Mouse (Mus musculus) forebrain, postnatal 0 days (tissue): ENCODE results near the gene Nfe2. TPM values are rescaled to one million over a fixed set of nuclear protein-coding genes. Genes with fewer than 3 reads are reported as not detected.
"Not testable (repeated sequence)": the region's sequence is repeated elsewhere in the genome, so short reads cannot be mapped to it uniquely, and the experiment has no call there.

Experiments
- ATAC-seq: fragments of 200-750 bp; cut with Nextera tagmentation; 2 replicates; pipeline ENCODE4 v1.8.0; 2017; ENCODE audit warnings: mild to moderate bottlenecking, moderate library complexity
- DNase-seq: peaks from one replicate; pipeline ENCODE4 v3.0.0-alpha.2; 2015
- H3K27ac ChIP-seq: fragments of 300-500 bp; sonication (generic); 2 replicates; pipeline ENCODE4 v1.5.1; 2014; ENCODE audit warnings: low read depth, mild to moderate bottlenecking, antibody characterized with exemption, low read length, moderate library complexity, mixed read lengths
- H3K27me3 ChIP-seq: fragments of 300-500 bp; sonication (generic); 2 replicates; pipeline ENCODE4 v1.6.1; 2014; ENCODE audit warnings: mild to moderate bottlenecking, low read length, mixed read lengths; ENCODE audit not compliant: insufficient read depth
- H3K36me3 ChIP-seq: fragments of 300-500 bp; sonication (generic); 2 replicates; pipeline ENCODE4 v1.6.1; 2014; ENCODE audit warnings: mild to moderate bottlenecking, moderate library complexity; ENCODE audit not compliant: insufficient read depth
- H3K4me1 ChIP-seq: fragments of 300-500 bp; sonication (generic); 2 replicates; pipeline ENCODE4 v1.6.1; 2014; ENCODE audit warnings: antibody characterized with exemption; ENCODE audit not compliant: insufficient read depth
- H3K4me2 ChIP-seq: fragments of 300-500 bp; sonication (generic); 2 replicates; pipeline ENCODE4 v1.6.1; 2014; ENCODE audit warnings: low read depth, mild to moderate bottlenecking, moderate library complexity
- H3K4me3 ChIP-seq: fragments of 300-500 bp; sonication (generic); 2 replicates; pipeline ENCODE4 v1.5.1; 2014; ENCODE audit warnings: low read depth, low read length, mixed read lengths
- H3K9ac ChIP-seq: fragments of 300-500 bp; sonication (generic); 2 replicates; pipeline ENCODE4 v1.6.1; 2014; ENCODE audit warnings: mild to moderate bottlenecking
- H3K9me3 ChIP-seq: fragments of 300-500 bp; sonication (generic); 2 replicates; pipeline ENCODE4 v1.6.1; 2016; ENCODE audit warnings: low read length
- CTCF ChIP-seq: sonication (generic); IDR thresholded peaks from 2 replicates; pipeline ENCODE4 v1.5.1; 2016; ENCODE audit warnings: antibody characterized with exemption, control low read depth, low read depth
- WGBS: fragments of 180-500 bp; shearing (Covaris S2); extraction: QIAGEN DNeasy Blood & Tissue Kit; methylation state at CpG from one replicate; pipeline ENCODE4 v1.1.7; 2014; 5-methylcytosine and 5-hydroxymethylcytosine counted together
- polyA plus RNA-seq: library from polyadenylated mRNA; unstranded; fragments of >200 nt; fragmentation: Nextera tagmentation; extraction: Ambion mirVana; gene quantifications from 2 replicates; pipeline ENCODE4 v1.2.1, GENCODE M21; 2015
- total RNA-seq: library from RNA; depleted of rRNA; stranded (reverse); fragments of >200 nt; gene quantifications from 2 replicates; pipeline ENCODE4 v1.2.3, GENCODE M21; 2014

The Nfe2 gene
- total and polyA plus RNA-seq, 2 experiments from 2014 or later = 0.34 to 1.6 TPM

GRCm38 (mm10) chr15:103250195-103250740 lies 7.9 kb downstream of the Nfe2 start:
- H3K27ac ChIP-seq = no peak overlapping the region
- DNase-seq = no peak

GRCm38 (mm10) chr15:103249511-103249910 lies 8.7 kb downstream of the Nfe2 start:
- not testable (repeated sequence) for ATAC-seq, H3K9ac ChIP-seq, H3K9me3 ChIP-seq, H3K4me3 ChIP-seq, H3K27me3 ChIP-seq, H3K27ac ChIP-seq, DNase-seq, H3K4me1 ChIP-seq, H3K4me2 ChIP-seq
- H3K36me3 ChIP-seq = peaks cover 43% of the 10 kb centered on the region
- WGBS = 88% methylated on average over 6 of the region's 6 CpGs

More at GRCm38 (mm10) chr15:103250195-103250740, 7.9 kb downstream of the Nfe2 start:
- H3K4me2 ChIP-seq = no peak overlapping the region
- TF ChIP-seq CTCF = peak; percentile 73
- no peaks in the 10 kb centered on the region for H3K9me3 ChIP-seq
- no peak overlapping the region for H3K9ac ChIP-seq
- no peak overlapping the region for H3K4me3 ChIP-seq
- H3K36me3 ChIP-seq = peaks cover 38% of the 10 kb centered on the region
- 31% methylated on average over 2 of the region's 2 CpGs for WGBS
- peaks cover 4% of the 10 kb centered on the region; the same call in 1 of the 2 replicates for H3K4me1 ChIP-seq
- ATAC-seq = no peak
- H3K27me3 ChIP-seq = peaks cover 9% of the 10 kb centered on the region; the same call in 1 of the 2 replicates

DNA sequence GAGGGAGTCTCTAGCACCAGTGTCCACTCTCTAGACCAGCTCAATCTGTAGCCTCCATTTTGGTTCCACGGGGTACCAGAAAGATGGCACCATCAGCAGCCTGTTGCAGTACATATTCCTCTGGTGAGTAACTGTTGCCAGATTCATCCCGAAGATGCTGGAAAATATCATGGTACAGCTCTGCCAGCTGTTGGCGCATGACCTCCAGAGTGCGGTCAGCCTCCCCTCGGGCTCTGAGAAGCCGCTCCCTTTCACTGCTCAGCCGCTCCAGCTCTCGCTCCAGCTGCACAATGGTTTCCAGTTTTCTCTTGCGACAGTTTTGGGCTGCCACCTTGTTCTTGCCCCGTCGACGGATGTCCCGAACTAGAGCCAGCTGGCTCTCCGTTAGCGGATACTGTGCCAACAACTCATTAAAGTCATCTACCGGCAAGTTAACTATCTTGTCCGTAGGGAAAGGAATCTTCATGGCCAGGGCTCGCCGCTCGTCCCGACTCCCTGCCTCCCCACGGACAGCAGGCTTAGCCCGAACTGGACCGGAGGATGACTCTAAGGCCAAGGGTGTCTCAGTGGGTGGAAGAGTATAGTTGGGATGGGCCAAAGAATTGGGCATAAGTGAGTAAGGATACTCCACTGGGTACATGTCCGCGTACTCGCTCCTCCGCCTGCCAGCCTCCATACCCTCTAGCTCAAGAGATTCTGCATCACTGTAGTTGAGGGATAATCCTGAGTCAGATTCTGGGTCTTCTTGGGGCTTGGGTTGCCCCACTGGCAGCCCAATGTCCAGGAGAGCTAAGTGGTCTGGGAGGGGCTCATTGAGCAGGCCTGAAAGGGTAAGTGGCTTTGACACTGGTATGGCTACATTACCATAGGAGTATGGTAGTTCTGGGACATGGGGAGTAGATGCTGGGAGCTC lies 9.5 kb downstream of the Nfe2 start:
- Histone ChIP-seq H3K9ac (no peak overlapping the region), H3K9me3 (no peaks in the 10 kb centered on the region), H3K4me3 (no peak overlapping the region), H3K36me3 (peaks cover 47% of the 10 kb centered on the region), H3K4me1 (0 out of 2 replicates have a peak, but pooled peaks cover 3% of the 10 kb centered on the region), H3K27me3 (no peaks in the 10 kb centered on the region), H3K4me2 (no peak overlapping the region), H3K27ac (no peak overlapping the region)
- 0 out of 2 replicates have a peak, but pooled peaks have one; percentile 1 for TF ChIP-seq CTCF
- DNase-seq = no peak
- 71% methylated on average over 28 of the region's 28 CpGs for whole genome bisulfite sequencing
- 0 out of 2 replicates have a peak, but pooled peaks have one; percentile 18 for ATAC-seq

GRCm38 (mm10) chr15:103247782-103248400 lies 10.3 kb downstream of the Nfe2 start:
- no peak overlapping the region for H3K4me3 ChIP-seq
- DNase-seq (no peak), ATAC-seq (no peak)
- peaks cover 54% of the 10 kb centered on the region for H3K36me3 ChIP-seq
- no peak overlapping the region for H3K4me2 ChIP-seq
- H3K9ac ChIP-seq = no peak overlapping the region
- peaks cover 8% of the 10 kb centered on the region; the same call in 1 of the 2 replicates for H3K4me1 ChIP-seq
- H3K27me3 ChIP-seq = no peaks in the 10 kb centered on the region
- no peak for TF ChIP-seq CTCF
- H3K9me3 ChIP-seq = no peaks in the 10 kb centered on the region
- no peak overlapping the region for H3K27ac ChIP-seq

DNA sequence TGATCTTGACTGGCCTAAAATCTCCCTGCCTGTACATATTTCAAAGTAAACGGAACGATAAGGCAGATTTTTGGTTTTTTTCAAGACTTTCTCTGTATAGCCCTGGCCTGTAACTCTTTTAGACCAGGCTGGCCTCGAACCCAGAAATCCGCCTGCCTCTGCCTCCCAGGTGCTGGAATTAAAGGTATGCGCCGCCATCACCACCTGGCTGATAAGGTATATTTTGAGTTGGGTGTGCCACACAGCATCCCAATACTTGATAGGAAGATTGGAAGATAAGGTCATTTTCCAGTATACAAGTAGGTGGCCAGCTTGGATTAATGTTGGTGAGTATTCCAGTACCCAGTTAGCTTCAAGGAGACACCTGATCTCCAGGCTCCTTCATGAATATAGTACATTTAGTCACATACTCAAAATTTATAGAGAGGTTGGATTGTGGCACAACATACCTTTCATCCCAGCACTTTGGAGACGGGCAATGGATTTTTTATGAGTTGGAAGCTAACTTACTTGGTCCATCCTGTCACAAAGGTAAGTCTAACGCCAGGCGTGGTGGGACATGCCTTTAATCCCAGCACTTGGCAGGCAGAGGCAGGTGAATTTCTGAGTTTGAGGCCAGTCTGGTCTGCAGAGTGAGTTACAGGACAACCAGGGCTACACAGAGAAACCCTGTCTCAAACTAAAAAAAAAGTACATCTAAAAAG lies 11.0 kb downstream of the Nfe2 start:
- H3K4me2 ChIP-seq = no peak overlapping the region
- ATAC-seq (no peak), DNase-seq (no peak)
- no peak for TF ChIP-seq CTCF
- peaks cover 61% of the 10 kb centered on the region for H3K36me3 ChIP-seq
- no peaks in the 10 kb centered on the region for H3K9me3 ChIP-seq
- peaks cover 14% of the 10 kb centered on the region for H3K4me1 ChIP-seq
- 90% methylated on average over 9 of the region's 9 CpGs for WGBS
- no peak overlapping the region for H3K4me3 ChIP-seq
- no peaks in the 10 kb centered on the region for H3K27me3 ChIP-seq
- H3K9ac ChIP-seq = no peak overlapping the region
- H3K27ac ChIP-seq = no peak overlapping the region

DNA sequence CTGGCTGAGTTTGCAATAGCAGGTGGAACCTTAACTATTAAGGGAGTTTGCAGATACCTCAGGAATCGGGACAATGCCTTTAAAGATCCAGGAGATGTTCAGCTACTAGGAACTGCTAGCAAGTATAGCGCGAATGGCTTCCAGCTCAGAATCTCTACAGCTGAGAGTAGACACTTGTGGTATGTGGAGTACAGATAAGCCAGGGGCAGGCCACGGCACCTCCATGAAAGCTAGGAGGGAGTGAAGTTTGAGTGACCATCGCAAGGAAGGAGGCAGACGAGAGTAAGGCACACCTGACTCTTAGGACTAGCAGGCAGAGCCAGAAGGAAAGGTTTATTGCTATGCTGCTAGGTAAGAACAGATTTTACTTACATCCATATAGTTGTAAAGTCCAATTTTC lies 12.6 kb downstream of the Nfe2 start:
- H3K36me3 ChIP-seq = peaks cover 67% of the 10 kb centered on the region
- TF ChIP-seq CTCF = no peak
- WGBS = 76% methylated on average over 6 of the region's 6 CpGs

More for the DNA sequence above, 12.6 kb downstream of the Nfe2 start:
- H3K27me3 ChIP-seq = no peaks in the 10 kb centered on the region
- H3K4me3 ChIP-seq = no peak overlapping the region
- no peak overlapping the region for H3K4me2 ChIP-seq
- DNase-seq (no peak), ATAC-seq (no peak)
- H3K4me1 ChIP-seq = peaks cover 14% of the 10 kb centered on the region
- no peaks in the 10 kb centered on the region for H3K9me3 ChIP-seq
- no peak overlapping the region for H3K9ac ChIP-seq
- no peak overlapping the region for H3K27ac ChIP-seq
